Mouse (Mus musculus): Measurements from ENCODE around the gene Igfbp2. TPM values are rescaled to one million over a fixed set of nuclear protein-coding genes. Genes with fewer than 3 reads are reported as not detected.
A peak's percentile ranks its signal among the peaks of the same experiment; 100 is the strongest.

Igfbp2 gene
- polyA plus RNA-seq, 1 experiment from 2014 or later = 708 TPM

DNA sequence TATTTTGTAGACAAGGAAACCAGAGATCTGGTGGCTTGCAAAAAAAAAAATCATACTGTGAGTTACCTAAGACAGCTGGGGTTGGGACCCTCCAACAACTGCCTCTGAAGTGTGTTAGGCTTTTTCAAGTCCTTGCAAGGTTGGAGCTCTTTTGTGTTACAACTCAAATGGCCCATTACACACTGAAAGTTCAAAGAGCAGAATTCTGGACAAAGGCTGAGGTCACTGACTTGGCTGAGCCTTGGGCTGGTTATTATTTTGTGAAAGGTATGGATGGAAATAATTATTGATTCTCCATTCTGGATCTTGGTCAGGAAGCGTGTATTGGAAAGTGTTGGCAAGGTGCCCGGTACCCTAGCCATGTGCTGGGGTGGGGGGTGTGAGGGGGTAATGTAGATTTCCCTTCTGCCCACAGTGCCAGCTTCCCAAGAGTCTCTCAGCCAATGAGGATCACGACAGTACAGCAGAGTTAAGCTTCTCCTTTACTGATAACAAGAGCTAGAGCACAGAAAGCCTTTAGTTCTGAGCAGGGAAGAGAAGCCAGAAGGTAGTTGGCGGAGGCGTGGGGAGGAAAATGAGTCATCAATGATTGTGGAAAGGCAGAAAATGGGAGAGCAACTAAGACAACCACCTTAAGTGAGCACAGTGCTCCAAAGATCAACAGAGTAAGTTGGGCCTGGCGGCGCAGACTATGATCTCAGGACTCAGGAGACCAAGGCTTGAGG is 14.2 kb upstream of the Igfbp2 start:
- H3K4me1 ChIP-seq (replicated peaks; ENCODE audit: control insufficient read depth, insufficient read depth, low read length) = peaks cover 23% of the 10 kb centered on the region
- no peak overlapping the region for H3K4me2 ChIP-seq (ENCODE audit: low read depth, low read length, severe bottlenecking)
- H3K9ac ChIP-seq (ENCODE audit: low read length) = no peak overlapping the region
- H3K27ac ChIP-seq (ENCODE audit: low read depth, low read length) = no peak overlapping the region
- H3K36me3 ChIP-seq (ENCODE audit: control insufficient read depth, insufficient read depth, low read length) = no peaks in the 10 kb centered on the region
- DNase-seq (ENCODE audit: low spot score) = no peak
- H3K9me3 ChIP-seq (ENCODE audit: control insufficient read depth, low read length) = no peaks in the 10 kb centered on the region; the same call in 1 of the 2 replicates
- 93% methylated on average over 7 of the region's 7 CpGs for WGBS
- no peak for ATAC-seq (replicated peaks; ENCODE audit: low FRiP score)
- H3K4me3 ChIP-seq (ENCODE audit: low read depth, low read length) = no peak overlapping the region
- H3K27me3 ChIP-seq (ENCODE audit: control insufficient read depth, insufficient read depth, low read length) = no peaks in the 10 kb centered on the region

DNA sequence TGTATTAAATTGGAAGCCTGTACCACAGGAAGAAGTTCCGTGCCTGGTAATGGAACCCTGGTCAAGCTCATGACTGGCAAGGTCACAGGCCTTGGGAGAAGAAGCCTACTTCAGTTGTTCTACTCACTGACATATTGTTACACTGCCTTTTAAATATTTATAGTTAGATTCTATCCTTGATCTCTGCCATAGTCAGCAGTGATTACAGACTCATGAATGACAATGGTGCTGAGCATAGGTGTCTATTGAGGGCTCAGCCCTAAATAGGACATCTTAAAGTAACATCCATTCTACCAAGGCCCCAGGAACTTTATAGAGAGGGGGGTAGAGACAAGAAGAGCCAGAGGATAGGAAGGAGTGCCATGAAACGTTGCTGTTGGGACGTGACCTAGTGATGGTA is 13.2 kb upstream of the Igfbp2 start:
- ATAC-seq (replicated peaks; ENCODE audit: low FRiP score) = no peak
- DNase-seq (ENCODE audit: low spot score) = no peak
- H3K27ac ChIP-seq (ENCODE audit: low read depth, low read length) = no peak overlapping the region
- H3K4me2 ChIP-seq (ENCODE audit: low read depth, low read length, severe bottlenecking) = no peak overlapping the region
- no peaks in the 10 kb centered on the region for H3K36me3 ChIP-seq (ENCODE audit: control insufficient read depth, insufficient read depth, low read length)
- 92% methylated on average over 3 of the region's 3 CpGs for WGBS
- H3K4me3 ChIP-seq (ENCODE audit: low read depth, low read length) = no peak overlapping the region
- H3K9ac ChIP-seq (ENCODE audit: low read length) = no peak overlapping the region
- H3K4me1 ChIP-seq (replicated peaks; ENCODE audit: control insufficient read depth, insufficient read depth, low read length) = peaks cover 19% of the 10 kb centered on the region
- H3K9me3 ChIP-seq (ENCODE audit: control insufficient read depth, low read length) = no peaks in the 10 kb centered on the region; the same call in 1 of the 2 replicates
- H3K27me3 ChIP-seq (ENCODE audit: control insufficient read depth, insufficient read depth, low read length) = no peaks in the 10 kb centered on the region

DNA sequence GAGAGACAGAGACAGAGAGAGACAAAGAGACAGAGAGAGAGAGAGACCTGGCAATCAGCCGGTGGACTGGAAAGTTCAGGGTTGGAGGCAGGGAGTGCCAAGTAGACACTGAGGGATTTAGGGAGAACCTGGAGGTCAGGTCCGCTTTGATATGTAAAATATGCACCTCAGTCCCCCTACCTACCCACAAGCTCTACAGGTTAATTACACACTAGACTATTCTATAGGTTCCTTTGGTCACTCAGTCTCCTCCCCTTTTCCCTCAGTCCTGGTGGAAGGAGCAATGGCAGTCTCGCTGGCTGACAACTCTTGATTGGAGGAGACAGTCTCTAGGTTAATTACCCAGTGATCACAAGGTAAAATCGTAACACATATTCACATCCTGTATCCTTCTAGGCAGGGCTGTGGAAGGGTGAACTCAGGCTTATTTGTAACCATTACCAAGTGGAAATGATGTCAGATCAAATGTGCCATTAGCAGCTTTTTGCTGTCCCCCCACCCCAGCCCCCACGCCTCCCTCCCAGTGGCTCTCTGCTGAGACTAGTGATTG is 11.1 kb upstream of the Igfbp2 start:
- Histone ChIP-seq H3K9me3 (ENCODE audit: control insufficient read depth, low read length) (no peaks in the 10 kb centered on the region; the same call in 1 of the 2 replicates), H3K4me1 (replicated peaks; ENCODE audit: control insufficient read depth, insufficient read depth, low read length) (peaks cover 15% of the 10 kb centered on the region; the same call in 1 of the 2 replicates), H3K27ac (ENCODE audit: low read depth, low read length) (peak overlapping the region; percentile 87), H3K36me3 (ENCODE audit: control insufficient read depth, insufficient read depth, low read length) (no peaks in the 10 kb centered on the region), H3K4me3 (ENCODE audit: low read depth, low read length) (no peak overlapping the region), H3K9ac (ENCODE audit: low read length) (peak overlapping the region; percentile 41; the same call in 1 of the 2 replicates), H3K27me3 (ENCODE audit: control insufficient read depth, insufficient read depth, low read length) (no peaks in the 10 kb centered on the region), H3K4me2 (ENCODE audit: low read depth, low read length, severe bottlenecking) (no peak overlapping the region)
- DNase-seq (ENCODE audit: low spot score) = no peak
- 23% methylated on average over 5 of the region's 5 CpGs for WGBS
- peak; percentile 25; the same call in 1 of the 2 replicates for ATAC-seq (replicated peaks; ENCODE audit: low FRiP score)

DNA sequence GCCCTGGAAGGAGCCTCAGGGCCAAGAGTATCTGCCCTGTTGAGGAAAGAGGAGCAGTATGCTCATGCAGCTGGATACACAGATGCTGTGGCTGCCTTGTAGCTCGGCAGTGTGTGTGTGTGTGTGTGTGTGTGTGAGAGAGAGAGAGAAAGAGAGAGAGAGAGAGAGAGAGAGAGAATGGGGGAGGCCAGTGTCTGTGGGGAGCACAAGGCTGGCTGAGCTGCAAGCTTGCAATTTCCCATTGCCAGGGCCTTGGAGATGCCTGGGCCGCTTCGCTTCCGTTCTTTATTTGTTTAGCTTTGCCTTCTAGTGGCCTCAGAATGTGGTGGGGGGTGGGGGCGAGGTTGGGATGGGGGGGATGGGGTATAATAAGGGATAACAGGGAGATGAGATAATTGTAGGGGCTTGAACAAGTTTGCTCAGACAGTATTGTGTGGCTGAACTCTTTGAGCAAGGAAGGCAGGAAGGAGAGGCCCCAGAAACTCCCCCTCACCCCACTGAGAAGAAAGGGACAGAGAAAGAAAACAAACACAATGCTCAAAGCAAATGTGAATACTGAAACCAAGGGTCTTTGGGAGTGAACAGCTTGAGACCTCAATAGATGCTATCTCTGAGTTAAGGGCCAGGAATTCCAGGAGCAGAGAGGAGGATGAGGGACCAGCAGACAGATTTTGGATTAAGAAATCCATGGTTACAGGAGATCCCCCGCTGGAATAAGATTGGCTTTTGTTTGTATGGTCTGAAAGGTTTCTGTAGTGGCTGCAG is 10.5 kb upstream of the Igfbp2 start:
- Histone ChIP-seq H3K4me3 (ENCODE audit: low read depth, low read length) (no peak overlapping the region), H3K27me3 (ENCODE audit: control insufficient read depth, insufficient read depth, low read length) (no peaks in the 10 kb centered on the region), H3K27ac (ENCODE audit: low read depth, low read length) (peak overlapping the region; percentile 87), H3K4me1 (replicated peaks; ENCODE audit: control insufficient read depth, insufficient read depth, low read length) (peaks cover 15% of the 10 kb centered on the region; the same call in 1 of the 2 replicates), H3K4me2 (ENCODE audit: low read depth, low read length, severe bottlenecking) (no peak overlapping the region), H3K36me3 (ENCODE audit: control insufficient read depth, insufficient read depth, low read length) (no peaks in the 10 kb centered on the region), H3K9ac (ENCODE audit: low read length) (peak overlapping the region; percentile 41; the same call in 1 of the 2 replicates), H3K9me3 (ENCODE audit: control insufficient read depth, low read length) (no peaks in the 10 kb centered on the region; the same call in 1 of the 2 replicates)
- WGBS = 2% methylated on average over 6 of the region's 6 CpGs
- ATAC-seq (replicated peaks; ENCODE audit: low FRiP score) = peak; percentile 67
- peak; percentile 73 for DNase-seq (ENCODE audit: low spot score)

DNA sequence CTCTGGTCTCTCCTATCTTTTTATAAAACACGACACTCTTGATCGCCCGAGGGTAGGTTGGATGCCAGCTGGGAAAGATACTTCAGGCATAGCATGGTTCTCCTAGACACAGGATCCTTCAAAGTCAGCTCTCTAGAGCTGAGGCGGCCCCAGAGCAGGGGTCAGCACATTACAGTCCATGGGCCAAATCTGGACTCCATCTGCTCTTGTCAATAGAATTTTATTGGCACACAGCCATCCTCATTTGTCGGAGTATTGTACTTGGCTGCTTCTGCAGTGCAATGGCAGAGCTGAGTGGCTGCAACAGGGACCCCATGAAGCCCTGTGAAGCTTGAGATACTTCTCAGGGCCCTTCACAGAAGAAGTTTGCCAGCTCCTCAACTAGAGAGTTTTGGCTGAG is 9.1 kb upstream of the Igfbp2 start:
- no peak overlapping the region for H3K4me2 ChIP-seq (ENCODE audit: low read depth, low read length, severe bottlenecking)
- H3K36me3 ChIP-seq (ENCODE audit: control insufficient read depth, insufficient read depth, low read length) = no peaks in the 10 kb centered on the region
- H3K4me1 ChIP-seq (replicated peaks; ENCODE audit: control insufficient read depth, insufficient read depth, low read length) = peaks cover 15% of the 10 kb centered on the region; the same call in 1 of the 2 replicates
- no peak overlapping the region for H3K27ac ChIP-seq (ENCODE audit: low read depth, low read length)
- H3K9me3 ChIP-seq (ENCODE audit: control insufficient read depth, low read length) = no peaks in the 10 kb centered on the region; the same call in 1 of the 2 replicates
- H3K27me3 ChIP-seq (ENCODE audit: control insufficient read depth, insufficient read depth, low read length) = no peaks in the 10 kb centered on the region
- ATAC-seq (replicated peaks; ENCODE audit: low FRiP score) (no peak), DNase-seq (ENCODE audit: low spot score) (no peak)
- WGBS = 72% methylated on average over 5 of the region's 5 CpGs
- no peak overlapping the region for H3K9ac ChIP-seq (ENCODE audit: low read length)
- H3K4me3 ChIP-seq (ENCODE audit: low read depth, low read length) = no peak overlapping the region

DNA sequence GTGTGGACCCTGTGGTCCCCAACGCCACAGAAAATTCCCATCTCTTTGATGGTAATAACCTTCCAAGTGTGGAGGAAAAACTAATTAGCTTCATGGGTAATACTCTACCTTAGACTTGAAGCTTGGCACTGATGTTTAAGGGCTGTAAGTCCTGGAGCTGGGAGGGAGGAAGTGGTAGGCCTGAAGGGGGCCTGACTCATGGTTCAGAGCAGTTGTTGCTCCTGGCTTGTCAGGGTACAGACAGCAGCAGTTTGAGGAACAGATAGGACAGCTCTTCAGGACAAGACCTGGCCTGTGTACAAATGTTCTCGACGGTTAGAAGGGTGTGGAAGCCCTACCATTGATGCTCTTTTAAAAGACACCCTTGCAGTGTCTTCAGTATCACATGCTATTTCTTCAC is 8.7 kb upstream of the Igfbp2 start:
- whole genome bisulfite sequencing = 88% methylated on average over 3 of the region's 3 CpGs
- no peak for ATAC-seq (replicated peaks; ENCODE audit: low FRiP score)
- H3K36me3 ChIP-seq (ENCODE audit: control insufficient read depth, insufficient read depth, low read length) = no peaks in the 10 kb centered on the region
- H3K9ac ChIP-seq (ENCODE audit: low read length) = no peak overlapping the region
- H3K4me2 ChIP-seq (ENCODE audit: low read depth, low read length, severe bottlenecking) = no peak overlapping the region
- no peak overlapping the region for H3K4me3 ChIP-seq (ENCODE audit: low read depth, low read length)
- no peak for DNase-seq (ENCODE audit: low spot score)
- H3K27me3 ChIP-seq (ENCODE audit: control insufficient read depth, insufficient read depth, low read length) = no peaks in the 10 kb centered on the region
- no peaks in the 10 kb centered on the region; the same call in 1 of the 2 replicates for H3K9me3 ChIP-seq (ENCODE audit: control insufficient read depth, low read length)
- H3K27ac ChIP-seq (ENCODE audit: low read depth, low read length) = no peak overlapping the region
- H3K4me1 ChIP-seq (replicated peaks; ENCODE audit: control insufficient read depth, insufficient read depth, low read length) = peaks cover 15% of the 10 kb centered on the region; the same call in 1 of the 2 replicates

DNA sequence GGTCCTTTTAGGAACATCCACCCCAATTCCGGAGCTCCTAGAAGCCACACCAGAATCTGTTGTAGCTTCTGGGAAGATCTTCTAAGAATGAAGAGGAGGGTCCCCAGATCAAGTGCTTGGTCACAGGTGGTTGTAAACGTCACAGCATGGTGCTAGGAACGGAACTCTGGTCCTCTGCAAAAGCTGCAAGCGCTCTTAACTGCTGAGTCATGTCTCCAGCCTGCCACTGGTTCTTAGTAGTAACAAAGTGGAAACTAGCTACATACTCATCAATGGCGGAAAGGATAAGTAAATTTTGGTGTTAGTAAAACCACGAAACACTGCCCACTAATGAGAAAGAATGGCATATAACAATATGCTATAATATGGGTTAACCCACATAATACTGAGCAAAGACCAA is 4.3 kb upstream of the Igfbp2 start:
- H3K4me2 ChIP-seq (ENCODE audit: low read depth, low read length, severe bottlenecking) = no peak overlapping the region
- H3K4me1 ChIP-seq (replicated peaks; ENCODE audit: control insufficient read depth, insufficient read depth, low read length) = peaks cover 7% of the 10 kb centered on the region; the same call in 1 of the 2 replicates
- H3K9ac ChIP-seq (ENCODE audit: low read length) = no peak overlapping the region
- WGBS = 84% methylated on average over 6 of the region's 6 CpGs
- H3K27ac ChIP-seq (ENCODE audit: low read depth, low read length) = no peak overlapping the region
- H3K9me3 ChIP-seq (ENCODE audit: control insufficient read depth, low read length) = no peaks in the 10 kb centered on the region
- DNase-seq (ENCODE audit: low spot score) (no peak), ATAC-seq (replicated peaks; ENCODE audit: low FRiP score) (no peak)
- no peaks in the 10 kb centered on the region for H3K36me3 ChIP-seq (ENCODE audit: control insufficient read depth, insufficient read depth, low read length)
- no peak overlapping the region for H3K4me3 ChIP-seq (ENCODE audit: low read depth, low read length)
- H3K27me3 ChIP-seq (ENCODE audit: control insufficient read depth, insufficient read depth, low read length) = no peaks in the 10 kb centered on the region

DNA sequence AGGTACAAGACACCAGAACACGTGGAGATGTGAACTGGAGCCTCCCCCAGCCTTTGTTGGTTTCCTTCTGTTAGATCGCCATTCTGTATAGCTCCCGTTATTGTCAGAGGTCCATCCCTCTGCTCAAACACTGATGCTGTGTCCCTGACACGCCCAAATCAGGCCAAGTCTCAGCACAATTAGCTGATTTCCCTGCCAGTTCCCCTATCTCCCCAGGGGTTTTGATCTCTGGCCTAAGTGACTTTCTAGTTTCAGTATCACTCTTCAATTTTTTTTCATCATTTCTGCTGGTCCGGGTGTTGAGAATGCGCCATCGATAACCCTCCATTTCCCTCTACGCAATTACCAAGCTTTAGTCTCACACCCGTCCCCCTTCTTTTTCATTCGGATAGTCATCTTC is 1.4 kb upstream of the Igfbp2 start:
- Histone ChIP-seq H3K4me1 (replicated peaks; ENCODE audit: control insufficient read depth, insufficient read depth, low read length) (peaks cover 8% of the 10 kb centered on the region; the same call in 1 of the 2 replicates), H3K27ac (ENCODE audit: low read depth, low read length) (peak overlapping the region; percentile 95), H3K36me3 (ENCODE audit: control insufficient read depth, insufficient read depth, low read length) (no peaks in the 10 kb centered on the region), H3K9ac (ENCODE audit: low read length) (no peak overlapping the region; the same call in 1 of the 2 replicates), H3K27me3 (ENCODE audit: control insufficient read depth, insufficient read depth, low read length) (no peaks in the 10 kb centered on the region), H3K4me3 (ENCODE audit: low read depth, low read length) (no peak overlapping the region), H3K4me2 (ENCODE audit: low read depth, low read length, severe bottlenecking) (no peak overlapping the region), H3K9me3 (ENCODE audit: control insufficient read depth, low read length) (no peaks in the 10 kb centered on the region)
- 47% methylated on average over 10 of the region's 10 CpGs for WGBS
- no peak for DNase-seq (ENCODE audit: low spot score)
- no peak for ATAC-seq (replicated peaks; ENCODE audit: low FRiP score)
